ENCODE assay signal across 9 mouse cellular contexts in the genomic region with DNA sequence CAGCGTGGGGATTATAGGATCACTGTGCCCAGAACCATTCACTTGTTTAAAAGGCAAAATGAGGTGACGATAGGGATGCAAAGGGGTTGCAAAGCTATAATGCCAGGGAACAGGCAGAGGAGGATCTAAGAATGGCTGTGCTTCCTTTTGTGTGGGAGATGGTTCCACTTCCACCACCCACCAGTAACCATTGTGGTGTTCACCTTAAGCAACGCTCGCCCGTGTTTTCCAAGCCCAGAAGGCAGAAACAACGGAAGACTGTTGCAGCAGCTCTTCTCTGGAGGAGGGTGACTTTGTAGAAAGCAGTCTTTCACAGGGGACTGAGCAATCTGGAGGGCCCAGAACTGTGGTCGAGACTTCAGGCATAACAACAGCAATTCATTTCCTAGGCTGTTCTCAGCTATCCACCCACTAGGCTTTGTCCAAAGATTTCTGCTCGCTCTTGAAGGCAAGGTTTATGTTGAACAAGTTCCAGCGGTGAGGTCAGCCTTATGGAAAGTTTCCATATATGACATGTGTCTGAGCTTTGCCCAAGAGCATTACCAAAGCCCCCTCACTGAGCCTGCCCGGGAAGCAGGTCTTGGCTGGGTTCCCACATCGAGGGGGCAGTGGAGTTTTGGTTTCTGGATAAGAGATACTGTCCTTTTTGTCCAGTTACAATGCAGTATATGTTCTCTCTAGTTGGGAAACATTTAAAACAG. TPM values are rescaled to one million over a fixed set of nuclear protein-coding genes. Genes with fewer than 3 reads are reported as not detected.
DNase-seq lines count a peak whose midpoint lies in the region; ATAC-seq lines count a peak whose summit lies in the region.
"Had no signal": no experiment of that assay in that cellular context is flagged by ENCODE, and none has a peak within 500 bp of the region (broad histone marks: within the 10 kb centered on the region; RNA-seq: fewer than 3 reads in every experiment).

No protein-coding gene starts in this region.

- no peak overlapping the region for H3K9ac ChIP-seq in forebrain, embryonic 11.5 days (ENCODE audit: low read length)
- no peak overlapping the region for H3K9ac ChIP-seq in forebrain, embryonic 12.5 days
- no peak overlapping the region for H3K9ac ChIP-seq in heart, embryonic 12.5 days
- H3K9ac ChIP-seq: liver, embryonic 15.5 days had no signal

- H3K27ac ChIP-seq in forebrain, embryonic 11.5 days (ENCODE audit: low read depth, low read length) = no peak overlapping the region
- no peak overlapping the region for H3K27ac ChIP-seq in forebrain, embryonic 12.5 days
- peak overlapping the region; percentile 84 for H3K27ac ChIP-seq in heart, embryonic 12.5 days (ENCODE audit: poor library complexity, severe bottlenecking)
- no peak overlapping the region for H3K27ac ChIP-seq in midbrain, embryonic 10.5 days (replicated peaks)
- H3K27ac ChIP-seq: liver, embryonic 15.5 days had no signal

- ATAC-seq in forebrain, embryonic 11.5 days (replicated peaks; ENCODE audit: low FRiP score) = no peak
- no peak for ATAC-seq in forebrain, embryonic 12.5 days (ENCODE audit: low FRiP score)
- ATAC-seq in heart, embryonic 12.5 days (ENCODE audit: insufficient number of reproducible peaks, low FRiP score) = peak; percentile 84

- 79% methylated on average over 11 of the region's 11 CpGs for WGBS in forebrain, embryonic 11.5 days
- WGBS in forebrain, embryonic 12.5 days = 80% methylated on average over 11 of the region's 11 CpGs
- 47% methylated on average over 11 of the region's 11 CpGs for WGBS in heart, embryonic 12.5 days
- WGBS in midbrain, embryonic 10.5 days = 78% methylated on average over 11 of the region's 11 CpGs

- H3K4me1 ChIP-seq in forebrain, embryonic 11.5 days (replicated peaks; ENCODE audit: control insufficient read depth, insufficient read depth, low read length) = no peaks in the 10 kb centered on the region
- H3K4me1 ChIP-seq in forebrain, embryonic 12.5 days = peaks cover 3% of the 10 kb centered on the region; the same call in 1 of the 2 replicates
- H3K4me1 ChIP-seq in heart, embryonic 12.5 days (replicated peaks) = peaks cover 24% of the 10 kb centered on the region
- no peaks in the 10 kb centered on the region for H3K4me1 ChIP-seq in midbrain, embryonic 10.5 days
- H3K4me1 ChIP-seq: liver, embryonic 15.5 days had no signal

- no peak overlapping the region for H3K4me3 ChIP-seq in forebrain, embryonic 11.5 days (ENCODE audit: low read depth, low read length)
- no peak overlapping the region for H3K4me3 ChIP-seq in forebrain, embryonic 12.5 days (replicated peaks)
- H3K4me3 ChIP-seq in heart, embryonic 12.5 days = no peak overlapping the region
- H3K4me3 ChIP-seq in midbrain, embryonic 10.5 days = no peak overlapping the region
- H3K4me3 ChIP-seq: liver, embryonic 15.5 days had no signal

- no peaks in the 10 kb centered on the region for H3K27me3 ChIP-seq in forebrain, embryonic 11.5 days (ENCODE audit: control insufficient read depth, insufficient read depth, low read length)
- no peaks in the 10 kb centered on the region for H3K27me3 ChIP-seq in forebrain, embryonic 12.5 days
- no peaks in the 10 kb centered on the region for H3K27me3 ChIP-seq in heart, embryonic 12.5 days (replicated peaks)
- H3K27me3 ChIP-seq in midbrain, embryonic 10.5 days (ENCODE audit: low read depth, poor library complexity, severe bottlenecking) = no peaks in the 10 kb centered on the region
- H3K27me3 ChIP-seq: liver, embryonic 15.5 days had no signal

- H3K4me2 ChIP-seq in forebrain, embryonic 11.5 days (ENCODE audit: low read depth, low read length, severe bottlenecking) = no peak overlapping the region
- H3K4me2 ChIP-seq in forebrain, embryonic 12.5 days = no peak overlapping the region
- no peak overlapping the region for H3K4me2 ChIP-seq in heart, embryonic 12.5 days
- H3K4me2 ChIP-seq: liver, embryonic 15.5 days had no signal

- no peaks in the 10 kb centered on the region for H3K36me3 ChIP-seq in forebrain, embryonic 11.5 days (ENCODE audit: control insufficient read depth, insufficient read depth, low read length)
- H3K36me3 ChIP-seq in forebrain, embryonic 12.5 days (replicated peaks) = peaks cover 20% of the 10 kb centered on the region
- H3K36me3 ChIP-seq in heart, embryonic 12.5 days = peaks cover 17% of the 10 kb centered on the region
- H3K36me3 ChIP-seq in midbrain, embryonic 10.5 days = peaks cover 14% of the 10 kb centered on the region

- peak; percentile 7 for DNase-seq in forebrain, embryonic 11.5 days (ENCODE audit: low spot score)
- peak; percentile 23 for DNase-seq in ovary, postnatal 14 days (ENCODE audit: low spot score)
- DNase-seq in ovary, postnatal 10 days (ENCODE audit: low spot score) = no peak
- peak; percentile 45 for DNase-seq in lung, postnatal 14 days
- no peak for DNase-seq in embryo, embryonic 10.5 days (ENCODE audit: low spot score)
- no peak for DNase-seq in midbrain, embryonic 10.5 days (ENCODE audit: low spot score)

- H3K9me3 ChIP-seq in forebrain, embryonic 11.5 days (ENCODE audit: control insufficient read depth, low read length) = no peaks in the 10 kb centered on the region
- no peaks in the 10 kb centered on the region for H3K9me3 ChIP-seq in forebrain, embryonic 12.5 days
- no peaks in the 10 kb centered on the region for H3K9me3 ChIP-seq in heart, embryonic 12.5 days (replicated peaks)
- H3K9me3 ChIP-seq in midbrain, embryonic 10.5 days (replicated peaks) = no peaks in the 10 kb centered on the region
- H3K9me3 ChIP-seq: liver, embryonic 15.5 days had no signal

RNA-seq across cellular contexts. Expression of gene Actg2, which starts 5.8 kb away (rescaled TPM):
- 2.3 and 3.1 TPM in 2 replicates for polyA plus RNA-seq in forebrain, embryonic 11.5 days (2014; fragmentation: Nextera tagmentation; extraction: Ambion mirVana)
- 2.2 and 4.3 TPM in 2 replicates for polyA plus RNA-seq in forebrain, embryonic 12.5 days (2016; fragmentation: Nextera tagmentation; extraction: Ambion mirVana)
- 8.6 and 10.1 TPM in 2 replicates for polyA plus RNA-seq in heart, embryonic 12.5 days (2016; fragmentation: Nextera tagmentation; extraction: Ambion mirVana)
- 0.49 and 1.9 TPM in 2 replicates for polyA plus RNA-seq in midbrain, embryonic 10.5 days (2016; fragmentation: Nextera tagmentation; extraction: Ambion mirVana)

RNA-seq across cellular contexts. Expression of gene Stambp, which starts 30.6 kb away (rescaled TPM):
- 20.5 and 21.6 TPM in 2 replicates for polyA plus RNA-seq in forebrain, embryonic 11.5 days (2014; fragmentation: Nextera tagmentation; extraction: Ambion mirVana)
- polyA plus RNA-seq in forebrain, embryonic 12.5 days (2016; fragmentation: Nextera tagmentation; extraction: Ambion mirVana) = 27.7 and 28.8 TPM in 2 replicates
- 24.4 and 25.8 TPM in 2 replicates for polyA plus RNA-seq in heart, embryonic 12.5 days (2016; fragmentation: Nextera tagmentation; extraction: Ambion mirVana)
- 17.8 and 18.3 TPM in 2 replicates for polyA plus RNA-seq in midbrain, embryonic 10.5 days (2016; fragmentation: Nextera tagmentation; extraction: Ambion mirVana)

RNA-seq across cellular contexts. Expression of gene Dguok, which starts 35.1 kb away (rescaled TPM):
- 57.9 and 60.6 TPM in 2 replicates for polyA plus RNA-seq in forebrain, embryonic 11.5 days (2014; fragmentation: Nextera tagmentation; extraction: Ambion mirVana)
- 56.3 and 64.7 TPM in 2 replicates for polyA plus RNA-seq in forebrain, embryonic 12.5 days (2016; fragmentation: Nextera tagmentation; extraction: Ambion mirVana)
- polyA plus RNA-seq in heart, embryonic 12.5 days (2016; fragmentation: Nextera tagmentation; extraction: Ambion mirVana) = 46.5 and 52.5 TPM in 2 replicates
- 60.3 and 61.7 TPM in 2 replicates for polyA plus RNA-seq in midbrain, embryonic 10.5 days (2016; fragmentation: Nextera tagmentation; extraction: Ambion mirVana)

Comparison
In these comparisons a context has a peak if more than half of its experiments do, and no peak if none do; other contexts are left out.
1. DNase-seq: peak in forebrain, embryonic 11.5 days (single experiment), ovary, postnatal 14 days (single experiment) and lung, postnatal 14 days (single experiment); none in ovary, postnatal 10 days (single experiment), embryo, embryonic 10.5 days (single experiment) and midbrain, embryonic 10.5 days (single experiment).